Mouse (Mus musculus): ENCODE data around the gene Hpn. TPM values are rescaled to one million over a fixed set of nuclear protein-coding genes. Genes with fewer than 3 reads are reported as not detected.

Hpn gene
- polyA plus RNA-seq, 1 experiment = 22.1 TPM

- H3K27ac ChIP-seq (ENCODE audit: insufficient read depth, low read length) = no peak overlapping the region
- WGBS = 82% methylated on average over 6 of the region's 6 CpGs
- no peaks in the 10 kb centered on the region for H3K36me3 ChIP-seq (ENCODE audit: control insufficient read depth, insufficient read depth, low read length)
- no peak for TF ChIP-seq POLR2A (IDR thresholded peaks at IDR 0.05; ENCODE audit: low read depth, low read length)
- no peak for DNase-seq (ENCODE audit: low read depth in 1 of 2, low spot score in 2 of 2)
- H3K4me1 ChIP-seq (ENCODE audit: control insufficient read depth, insufficient read depth, insufficient read length) = peaks cover 10% of the 10 kb centered on the region; the same call in 1 of the 2 replicates
- no peaks in the 10 kb centered on the region for H3K27me3 ChIP-seq (ENCODE audit: control insufficient read depth, insufficient read depth, low read length)
- H3K4me3 ChIP-seq (ENCODE audit: extremely low read depth, insufficient read depth, insufficient read length) = no peak overlapping the region
Observed at GRCm38 (mm10) chr7:31113800-31114199, 1.3 kb downstream of the Hpn start.

- Histone ChIP-seq H3K36me3 (ENCODE audit: control insufficient read depth, insufficient read depth, low read length) (no peaks in the 10 kb centered on the region), H3K4me1 (ENCODE audit: control insufficient read depth, insufficient read depth, insufficient read length) (peaks cover 10% of the 10 kb centered on the region; the same call in 1 of the 2 replicates), H3K4me3 (ENCODE audit: extremely low read depth, insufficient read depth, insufficient read length) (no peak overlapping the region), H3K27ac (ENCODE audit: insufficient read depth, low read length) (no peak overlapping the region), H3K27me3 (ENCODE audit: control insufficient read depth, insufficient read depth, low read length) (no peaks in the 10 kb centered on the region)
- WGBS = 70% methylated on average over 4 of the region's 4 CpGs
- TF ChIP-seq POLR2A (IDR thresholded peaks at IDR 0.05; ENCODE audit: low read depth, low read length) = no peak
- no peak for TF ChIP-seq CTCF (IDR thresholded peaks at IDR 0.05; ENCODE audit: extremely low read depth, insufficient read depth, insufficient read length, insufficient replicate concordance)
- DNase-seq (ENCODE audit: low read depth in 1 of 2, low spot score in 2 of 2) = no peak
Observed at GRCm38 (mm10) chr7:31112036-31112435, 3.1 kb downstream of the Hpn start.

- 49% methylated on average over 15 of the region's 15 CpGs for WGBS
- H3K36me3 ChIP-seq (ENCODE audit: control insufficient read depth, insufficient read depth, low read length) = no peaks in the 10 kb centered on the region
- H3K4me3 ChIP-seq (ENCODE audit: extremely low read depth, insufficient read depth, insufficient read length) = no peak overlapping the region
- H3K27me3 ChIP-seq (ENCODE audit: control insufficient read depth, insufficient read depth, low read length) = no peaks in the 10 kb centered on the region
- H3K4me1 ChIP-seq (ENCODE audit: control insufficient read depth, insufficient read depth, insufficient read length) = peaks cover 10% of the 10 kb centered on the region; the same call in 1 of the 2 replicates
- 0 out of 2 replicates have a peak overlapping the region, but pooled peaks have one; percentile 8 for H3K27ac ChIP-seq (ENCODE audit: insufficient read depth, low read length)
- no peak for DNase-seq (ENCODE audit: low read depth in 1 of 2, low spot score in 2 of 2)
- TF ChIP-seq CTCF (IDR thresholded peaks at IDR 0.05; ENCODE audit: extremely low read depth, insufficient read depth, insufficient read length, insufficient replicate concordance) (no peak), POLR2A (IDR thresholded peaks at IDR 0.05; ENCODE audit: low read depth, low read length) (no peak)
Observed at GRCm38 (mm10) chr7:31110861-31111385, 4.2 kb downstream of the Hpn start.

GRCm38 (mm10) chr7:31109796-31110195 is 5.3 kb downstream of the Hpn start:
- Histone ChIP-seq H3K36me3 (ENCODE audit: control insufficient read depth, insufficient read depth, low read length) (no peaks in the 10 kb centered on the region), H3K4me1 (ENCODE audit: control insufficient read depth, insufficient read depth, insufficient read length) (peaks cover 12% of the 10 kb centered on the region; the same call in 1 of the 2 replicates), H3K27ac (ENCODE audit: insufficient read depth, low read length) (no peak overlapping the region), H3K4me3 (ENCODE audit: extremely low read depth, insufficient read depth, insufficient read length) (no peak overlapping the region), H3K27me3 (ENCODE audit: control insufficient read depth, insufficient read depth, low read length) (no peaks in the 10 kb centered on the region)
- TF ChIP-seq CTCF (IDR thresholded peaks at IDR 0.05; ENCODE audit: extremely low read depth, insufficient read depth, insufficient read length, insufficient replicate concordance) (no peak), POLR2A (IDR thresholded peaks at IDR 0.05; ENCODE audit: low read depth, low read length) (no peak)
- WGBS = 88% methylated on average over 5 of the region's 5 CpGs
- DNase-seq (ENCODE audit: low read depth in 1 of 2, low spot score in 2 of 2) = no peak

- Histone ChIP-seq H3K27me3 (ENCODE audit: control insufficient read depth, insufficient read depth, low read length) (no peaks in the 10 kb centered on the region), H3K4me1 (ENCODE audit: control insufficient read depth, insufficient read depth, insufficient read length) (peaks cover 12% of the 10 kb centered on the region; the same call in 1 of the 2 replicates), H3K36me3 (ENCODE audit: control insufficient read depth, insufficient read depth, low read length) (no peaks in the 10 kb centered on the region), H3K4me3 (ENCODE audit: extremely low read depth, insufficient read depth, insufficient read length) (no peak overlapping the region), H3K27ac (ENCODE audit: insufficient read depth, low read length) (no peak overlapping the region)
- DNase-seq (ENCODE audit: low read depth in 1 of 2, low spot score in 2 of 2) = no peak
- WGBS = 33% methylated on average over 6 of the region's 7 CpGs
- TF ChIP-seq POLR2A (IDR thresholded peaks at IDR 0.05; ENCODE audit: low read depth, low read length) (no peak), CTCF (IDR thresholded peaks at IDR 0.05; ENCODE audit: extremely low read depth, insufficient read depth, insufficient read length, insufficient replicate concordance) (no peak)
Observed at GRCm38 (mm10) chr7:31109091-31109490, 6.0 kb downstream of the Hpn start.

GRCm38 (mm10) chr7:31107781-31108180 is 7.3 kb downstream of the Hpn start:
- peaks cover 12% of the 10 kb centered on the region; the same call in 1 of the 2 replicates for H3K4me1 ChIP-seq (ENCODE audit: control insufficient read depth, insufficient read depth, insufficient read length)

GRCm38 (mm10) chr7:31106166-31106565 is 8.9 kb downstream of the Hpn start:
- Histone ChIP-seq H3K36me3 (ENCODE audit: control insufficient read depth, insufficient read depth, low read length) (no peaks in the 10 kb centered on the region), H3K27me3 (ENCODE audit: control insufficient read depth, insufficient read depth, low read length) (no peaks in the 10 kb centered on the region), H3K27ac (ENCODE audit: insufficient read depth, low read length) (no peak overlapping the region), H3K4me3 (ENCODE audit: extremely low read depth, insufficient read depth, insufficient read length) (no peak overlapping the region), H3K4me1 (ENCODE audit: control insufficient read depth, insufficient read depth, insufficient read length) (peaks cover 7% of the 10 kb centered on the region; the same call in 1 of the 2 replicates)
- WGBS = 12% methylated on average over 3 of the region's 3 CpGs
- DNase-seq (ENCODE audit: low read depth in 1 of 2, low spot score in 2 of 2) = no peak
- TF ChIP-seq POLR2A (IDR thresholded peaks at IDR 0.05; ENCODE audit: low read depth, low read length) (no peak), CTCF (IDR thresholded peaks at IDR 0.05; ENCODE audit: extremely low read depth, insufficient read depth, insufficient read length, insufficient replicate concordance) (no peak)

More at GRCm38 (mm10) chr7:31107781-31108180, 7.3 kb downstream of the Hpn start:
- Histone ChIP-seq H3K27me3 (ENCODE audit: control insufficient read depth, insufficient read depth, low read length) (no peaks in the 10 kb centered on the region), H3K4me3 (ENCODE audit: extremely low read depth, insufficient read depth, insufficient read length) (no peak overlapping the region), H3K27ac (ENCODE audit: insufficient read depth, low read length) (no peak overlapping the region), H3K36me3 (ENCODE audit: control insufficient read depth, insufficient read depth, low read length) (no peaks in the 10 kb centered on the region)
- DNase-seq (ENCODE audit: low read depth in 1 of 2, low spot score in 2 of 2) = no peak
- 90% methylated on average over 11 of the region's 11 CpGs for WGBS
- no peak for TF ChIP-seq CTCF (IDR thresholded peaks at IDR 0.05; ENCODE audit: extremely low read depth, insufficient read depth, insufficient read length, insufficient replicate concordance)
- TF ChIP-seq POLR2A (IDR thresholded peaks at IDR 0.05; ENCODE audit: low read depth, low read length) = no peak
